Mouse (Mus musculus) left cerebral cortex, adult 8-10 months (tissue): ENCODE data around the gene Olfr1221. TPM values are rescaled to one million over a fixed set of nuclear protein-coding genes. Genes with fewer than 3 reads are reported as not detected.
"Not testable (repeated sequence)": the region's sequence is repeated elsewhere in the genome, so short reads cannot be mapped to it uniquely, and the experiment has no call there.

Experiments used
- DNase-seq, 2 experiments: peaks; one replicate each; pipeline ENCODE4 v3.0.0; 2022; ENCODE audit warnings: low spot score in 2 of 2
- total RNA-seq, 4 experiments: library from RNA; stranded (reverse); gene quantifications; 2 replicates each; pipeline ENCODE4 v1.2.4; 2022

Olfr1221 gene
- total RNA-seq = not detected

GRCm38 (mm10) chr2:89117183-89117582 lies at the start of gene Olfr1221:
Gene Olfr1221, minus strand, starts transcription at chr2:89117283.
- DNase-seq = no peak

GRCm38 (mm10) chr2:89164711-89165110 lies 47.6 kb upstream of the Olfr1221 start:
- DNase-seq = not testable (repeated sequence)

- DNase-seq = not testable (repeated sequence)
Measured at GRCm38 (mm10) chr2:89163991-89164390, 46.9 kb upstream of the Olfr1221 start, which contains the start of gene Olfr1224-ps1. Gene Olfr1224-ps1, minus strand, starts transcription at chr2:89164091.

DNA sequence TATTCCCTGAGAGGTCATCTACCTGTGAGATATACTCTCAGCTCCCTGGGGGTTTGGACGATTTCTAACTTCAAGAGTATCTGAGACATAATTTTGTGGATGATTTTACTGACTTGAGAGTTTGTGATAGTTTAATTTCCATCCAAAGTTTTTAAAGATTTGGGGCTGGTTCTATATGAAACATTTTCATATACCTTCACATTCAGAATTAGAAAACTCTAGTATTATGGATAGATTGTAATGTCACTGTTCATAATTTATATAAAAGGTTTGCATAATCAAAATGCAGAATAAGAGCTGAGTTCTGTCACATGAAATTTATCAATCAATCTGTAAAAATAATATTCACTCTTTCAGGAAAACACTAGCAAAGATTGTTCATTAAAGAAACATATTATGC lies 34.4 kb upstream of the Olfr1221 start, which contains the start of gene Olfr1223:
TSS of gene Olfr1223 (minus strand) at position 101 of the 400 bp plus-strand sequence.
- no peak for DNase-seq

GRCm38 (mm10) chr2:89132954-89133353 lies 15.9 kb upstream of the Olfr1221 start, which contains the start of gene Olfr1222:
Gene Olfr1222, minus strand, starts transcription at chr2:89133054.
- DNase-seq = no peak

DNA sequence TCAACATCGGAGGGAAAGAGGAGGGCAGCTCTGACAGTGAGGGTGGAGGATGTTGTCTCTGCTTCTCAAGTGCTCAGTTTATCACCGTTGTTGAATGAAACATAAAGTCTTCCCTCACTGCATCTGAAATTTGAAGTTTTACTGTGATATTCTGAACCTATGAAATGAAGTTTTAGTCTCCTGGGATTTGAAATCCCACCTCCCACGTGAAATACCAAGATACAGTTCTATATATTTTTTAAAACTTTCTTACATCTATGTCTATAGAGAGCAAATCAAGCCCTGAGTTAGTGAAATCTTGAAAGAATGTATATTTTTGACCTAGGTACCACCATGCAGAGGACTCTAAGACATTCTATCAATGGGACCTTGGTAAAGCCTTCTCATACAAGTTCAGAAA lies 10.3 kb downstream of the Olfr1221 start, which contains the start of gene Olfr1220:
TSS of gene Olfr1220 (minus strand) at position 101 of the 400 bp plus-strand sequence.
- no peak for DNase-seq

DNA sequence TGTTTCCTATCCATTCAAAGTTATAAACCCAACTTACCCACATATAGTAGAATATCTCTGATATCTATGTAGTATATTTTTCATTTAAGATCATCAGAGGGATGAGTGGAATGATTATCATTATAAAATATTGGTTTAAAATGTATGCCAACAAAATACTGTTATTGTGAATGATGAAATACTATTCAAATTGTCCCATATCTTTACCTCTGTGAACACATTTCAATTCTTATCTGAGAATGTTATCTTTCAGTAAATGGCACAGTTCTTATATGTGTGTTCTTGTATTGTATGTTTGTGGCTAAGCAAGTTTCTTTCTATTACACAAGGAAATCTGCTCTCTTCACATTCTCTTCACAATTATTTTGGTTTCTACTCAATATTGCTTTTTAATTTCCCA lies 11.4 kb downstream of the Olfr1221 start:
- DNase-seq = no peak

DNA sequence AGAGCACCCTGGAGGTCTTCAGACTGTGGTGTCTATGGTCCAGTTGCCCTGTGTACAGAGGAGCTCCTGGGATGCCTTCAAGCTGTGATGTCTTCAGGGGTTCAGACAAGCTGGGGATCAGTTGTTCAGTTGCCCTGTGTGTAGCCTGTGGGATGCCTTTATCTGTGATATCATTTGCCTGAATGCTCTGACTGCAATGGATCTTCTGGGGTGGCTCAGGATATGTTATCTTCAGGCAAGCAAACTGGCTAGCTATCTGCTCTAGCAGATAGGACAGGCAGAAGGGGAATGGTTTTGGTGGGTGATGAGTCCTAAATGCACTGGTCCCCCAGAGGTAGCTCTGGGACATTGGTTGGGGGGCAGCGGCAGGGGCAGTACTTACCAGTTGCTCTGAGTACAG lies 23.2 kb downstream of the Olfr1221 start:
- no peak for DNase-seq

DNA sequence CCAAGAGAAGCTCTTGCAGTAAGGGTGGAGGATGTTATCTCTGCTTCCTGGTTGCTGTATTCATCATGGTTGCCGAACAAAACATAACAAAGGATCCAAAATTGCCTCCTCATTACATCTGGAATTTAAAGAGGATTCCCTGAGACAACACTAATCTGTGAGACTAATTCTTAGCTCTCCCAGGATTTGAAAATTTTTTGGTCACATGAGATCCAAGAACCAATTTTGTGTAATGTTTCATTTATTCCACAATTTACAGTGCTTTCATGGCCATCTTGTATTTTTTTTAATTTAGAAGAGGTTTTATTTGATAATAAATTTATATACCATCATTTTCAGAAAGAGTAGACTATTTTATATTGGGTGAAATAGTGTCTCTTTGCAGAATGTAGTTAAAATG lies 33.7 kb downstream of the Olfr1221 start, which contains the start of gene Olfr1219:
TSS of gene Olfr1219 (minus strand) at position 101 of the 400 bp plus-strand sequence.
- DNase-seq = no peak

- no peak for DNase-seq
Measured at GRCm38 (mm10) chr2:89081487-89081886, 35.6 kb downstream of the Olfr1221 start.

- DNase-seq = no peak
Measured at GRCm38 (mm10) chr2:89061087-89061486, 56.0 kb downstream of the Olfr1221 start, which contains the start of gene Olfr1218. Gene Olfr1218, minus strand, starts transcription at chr2:89061187.

Other genes with a start within 250 kb of the Olfr1221 start
- not detected for gene Olfr1208, start 215.0 kb downstream of the Olfr1221 start, total RNA-seq
- gene Olfr1209, start 202.1 kb downstream of the Olfr1221 start, total RNA-seq = not detected
- gene Olfr1211, start 179.2 kb downstream of the Olfr1221 start, total RNA-seq = not detected
- gene Olfr1212, start 163.3 kb downstream of the Olfr1221 start, total RNA-seq = not detected
- not detected for gene Gm13762, start 137.0 kb downstream of the Olfr1221 start, total RNA-seq
- not detected for gene Olfr1214, start 124.6 kb downstream of the Olfr1221 start, total RNA-seq
- gene Olfr1215, start 110.3 kb downstream of the Olfr1221 start, total RNA-seq = not detected
- not detected for gene Olfr1216, start 98.9 kb downstream of the Olfr1221 start, total RNA-seq
- not detected for gene Olfr1217, start 85.2 kb downstream of the Olfr1221 start, total RNA-seq
- not detected for gene Olfr1218, start 56.1 kb downstream of the Olfr1221 start, total RNA-seq
- not detected for gene Olfr1219, start 33.8 kb downstream of the Olfr1221 start, total RNA-seq
- gene Olfr1220, start 10.4 kb downstream of the Olfr1221 start, total RNA-seq = not detected
- gene Olfr1222, start 15.8 kb upstream of the Olfr1221 start, total RNA-seq = not detected
- gene Olfr1223, start 34.3 kb upstream of the Olfr1221 start, total RNA-seq = not detected
- gene Olfr1224-ps1, start 46.8 kb upstream of the Olfr1221 start, total RNA-seq = not detected
- not detected for gene Olfr1225, start 57.4 kb upstream of the Olfr1221 start, total RNA-seq
- not detected for gene Olfr1226, start 82.8 kb upstream of the Olfr1221 start, total RNA-seq
- gene Olfr1228, start 136.8 kb upstream of the Olfr1221 start, total RNA-seq = not detected
- gene Olfr1229, start 170.7 kb upstream of the Olfr1221 start, total RNA-seq = not detected
- not detected for gene Olfr1230, start 180.0 kb upstream of the Olfr1221 start, total RNA-seq
- not detected for gene Olfr1231, start 189.8 kb upstream of the Olfr1221 start, total RNA-seq
- not detected for gene Olfr1232, start 212.4 kb upstream of the Olfr1221 start, total RNA-seq
- not detected for gene Olfr1233, start 225.1 kb upstream of the Olfr1221 start, total RNA-seq
- gene Olfr1234, start 247.6 kb upstream of the Olfr1221 start, total RNA-seq = not detected